Mouse (Mus musculus) erythroblast, embryonic 14.5 days (primary cell): Measurements from ENCODE around the gene F11r.

Source experiments
- GATA1 ChIP-seq: IDR thresholded peaks from 2 replicates; pipeline ENCODE4 v1.6.1; 2012; ENCODE audit warnings: low read length, inconsistent platforms, mixed read lengths
- TAL1 ChIP-seq: IDR thresholded peaks from 3 replicates; pipeline ENCODE4 v1.6.1; 2012; ENCODE audit warnings: low read length, inconsistent platforms, mixed read lengths

DNA sequence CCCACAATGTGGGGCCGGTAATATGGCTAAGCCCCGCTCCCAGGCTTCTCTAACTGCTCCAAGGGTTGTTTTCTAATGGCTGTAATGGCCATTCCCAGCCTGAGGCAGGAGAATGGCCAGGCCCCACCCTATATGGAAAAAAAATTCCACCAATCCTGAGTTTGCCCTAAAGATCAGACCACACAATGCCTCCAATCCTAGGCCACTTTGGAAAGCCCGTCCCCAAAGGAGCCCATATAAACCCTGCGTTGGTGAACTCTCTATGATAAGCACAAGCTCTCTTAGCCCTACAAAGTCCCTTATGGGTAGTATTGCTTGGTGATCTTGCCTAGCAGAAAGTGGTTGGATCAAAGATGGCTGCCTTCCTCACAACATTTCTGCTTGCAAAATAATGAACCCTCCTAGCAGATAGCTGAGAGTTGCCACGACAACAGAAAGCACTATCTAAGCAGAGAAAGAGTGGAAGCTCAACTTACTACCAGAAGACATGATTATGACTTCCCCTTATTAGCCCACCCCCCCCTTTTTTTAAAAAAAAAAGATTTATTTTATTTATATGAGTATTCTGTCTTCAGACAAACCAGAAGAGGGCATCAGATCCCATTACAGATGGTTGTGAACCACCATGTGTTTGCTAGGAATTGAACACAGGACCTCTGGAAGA, 28.5 kb downstream of the F11r start:
- no peak for TF ChIP-seq TAL1
- TF ChIP-seq GATA1: no peak
